Mouse (Mus musculus) limb, embryonic 10.5 days (tissue): ENCODE measurements at regions not wholly inside any gene's neighbourhood (a gene's known extent, or its start where the extent isn't known, plus 50 kb on each side); places are given as distances from the start of the nearest gene placed in this dataset.
A peak's percentile ranks its signal among the peaks of the same experiment; 100 is the strongest.

ENCODE experiments used
- DNase-seq: peaks from one replicate; pipeline ENCODE4 v3.0.0-alpha.2; 2017; ENCODE audit warnings: low spot score
- H3K27ac ChIP-seq: fragments of 300-500 bp; sonication (generic); 2 replicates; pipeline ENCODE4 v1.5.1; 2016; ENCODE audit warnings: mild to moderate bottlenecking
- H3K27me3 ChIP-seq: fragments of 300-500 bp; sonication (generic); 2 replicates; pipeline ENCODE4 v1.6.1; 2016; ENCODE audit warnings: low read depth, mild to moderate bottlenecking; ENCODE audit not compliant: poor library complexity, severe bottlenecking
- H3K36me3 ChIP-seq: fragments of 300-500 bp; sonication (generic); 2 replicates; pipeline ENCODE4 v1.6.1; 2016; ENCODE audit warnings: mild to moderate bottlenecking, moderate library complexity
- H3K4me1 ChIP-seq: fragments of 300-500 bp; sonication (generic); 2 replicates; pipeline ENCODE4 v1.6.1; 2016
- H3K4me3 ChIP-seq: fragments of 300-500 bp; sonication (generic); 2 replicates; pipeline ENCODE4 v1.5.1; 2016; ENCODE audit warnings: mild to moderate bottlenecking, moderate library complexity
- H3K9me3 ChIP-seq: fragments of 300-500 bp; sonication (generic); replicated peaks from 2 replicates; pipeline ENCODE4 v1.6.1; 2016; ENCODE audit warnings: mild to moderate bottlenecking
- WGBS: fragments of 180-500 bp; shearing (Covaris S2); methylation state at CpG from one replicate; pipeline ENCODE4 v1.1.7; 2016; 5-methylcytosine and 5-hydroxymethylcytosine counted together

DNA sequence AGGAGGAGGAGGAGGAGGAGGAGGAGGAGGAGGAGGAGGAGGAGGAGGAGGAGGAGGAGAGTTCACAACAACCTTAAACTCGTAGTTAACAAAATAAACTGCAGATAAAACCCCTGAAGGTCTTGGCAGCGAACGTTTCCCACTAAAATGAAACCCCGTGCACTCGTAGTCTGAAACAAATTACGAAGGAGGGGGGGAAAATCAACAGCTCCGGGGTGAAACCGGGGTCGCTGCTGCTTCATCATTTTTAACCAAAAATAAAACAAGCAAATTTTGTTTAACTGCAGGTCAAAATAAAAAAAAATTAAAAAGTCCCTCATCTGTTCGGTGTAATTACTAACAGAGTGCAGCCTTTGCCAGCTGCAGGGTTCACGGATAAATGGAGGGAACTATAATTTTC is 456.5 kb upstream of the Nr2f2 start:
- no peaks in the 10 kb centered on the region for H3K9me3 ChIP-seq
- peak overlapping the region; percentile 30 for H3K4me3 ChIP-seq
- H3K27ac ChIP-seq, result peak overlapping the region; percentile 61
- no peaks in the 10 kb centered on the region for H3K36me3 ChIP-seq
- 24% methylated on average over 11 of the region's 11 CpGs for WGBS
- peaks cover 14% of the 10 kb centered on the region for H3K27me3 ChIP-seq
- DNase-seq, result peak; percentile 34
- H3K4me1 ChIP-seq, result peaks cover 19% of the 10 kb centered on the region

GRCm38 (mm10) chr7:70822310-70822821 is 455.8 kb upstream of the Nr2f2 start:
- Histone ChIP-seq H3K36me3 (no peaks in the 10 kb centered on the region), H3K27me3 (peaks cover 20% of the 10 kb centered on the region), H3K4me3 (peak overlapping the region; percentile 30; the same call in 1 of the 2 replicates), H3K27ac (peak overlapping the region; percentile 61), H3K4me1 (peaks cover 25% of the 10 kb centered on the region), H3K9me3 (no peaks in the 10 kb centered on the region)
- peak; percentile 36 for DNase-seq
- WGBS, result 82% methylated on average over 9 of the region's 9 CpGs

GRCm38 (mm10) chr7:70821861-70822260 is 455.3 kb upstream of the Nr2f2 start:
- Histone ChIP-seq H3K27ac (no peak overlapping the region), H3K9me3 (no peaks in the 10 kb centered on the region), H3K36me3 (no peaks in the 10 kb centered on the region), H3K27me3 (peaks cover 26% of the 10 kb centered on the region), H3K4me1 (peaks cover 26% of the 10 kb centered on the region), H3K4me3 (no peak overlapping the region)
- WGBS, result 93% methylated on average over 4 of the region's 4 CpGs
- no peak for DNase-seq

- no peaks in the 10 kb centered on the region for H3K36me3 ChIP-seq
- H3K27ac ChIP-seq, result no peak overlapping the region
- H3K9me3 ChIP-seq, result no peaks in the 10 kb centered on the region
- no peak for DNase-seq
- H3K27me3 ChIP-seq, result peaks cover 36% of the 10 kb centered on the region
- WGBS, result 84% methylated on average over 6 of the region's 6 CpGs
- no peak overlapping the region for H3K4me3 ChIP-seq
- H3K4me1 ChIP-seq, result peaks cover 40% of the 10 kb centered on the region
Measured at GRCm38 (mm10) chr7:70817347-70817913, 450.9 kb upstream of the Nr2f2 start.

DNA sequence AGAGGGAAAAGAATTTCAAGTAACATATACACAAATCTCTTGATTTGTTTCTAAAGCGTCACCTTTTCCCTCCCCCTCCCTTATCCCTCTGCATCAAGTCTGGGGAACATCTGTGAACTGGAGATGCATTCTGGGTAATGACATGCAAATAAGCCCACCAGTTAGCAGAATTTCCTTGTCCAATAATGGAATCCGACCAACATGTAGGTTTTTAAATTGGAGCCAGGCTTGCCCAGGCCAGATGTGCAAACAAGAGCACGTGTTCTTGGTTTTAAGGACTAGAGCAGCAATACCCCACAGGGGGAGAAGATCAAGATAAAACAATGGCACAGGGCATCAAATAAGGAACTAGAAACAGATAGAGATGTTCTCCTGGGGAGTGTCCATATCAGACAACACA is 447.9 kb upstream of the Nr2f2 start:
- H3K9me3 ChIP-seq, result no peaks in the 10 kb centered on the region
- peak overlapping the region; percentile 34; the same call in 1 of the 2 replicates for H3K27ac ChIP-seq
- WGBS, result 23% methylated on average over 3 of the region's 3 CpGs
- H3K4me1 ChIP-seq, result peaks cover 53% of the 10 kb centered on the region
- DNase-seq, result peak; percentile 73
- H3K27me3 ChIP-seq, result peaks cover 38% of the 10 kb centered on the region
- H3K4me3 ChIP-seq, result no peak overlapping the region
- H3K36me3 ChIP-seq, result no peaks in the 10 kb centered on the region

DNA sequence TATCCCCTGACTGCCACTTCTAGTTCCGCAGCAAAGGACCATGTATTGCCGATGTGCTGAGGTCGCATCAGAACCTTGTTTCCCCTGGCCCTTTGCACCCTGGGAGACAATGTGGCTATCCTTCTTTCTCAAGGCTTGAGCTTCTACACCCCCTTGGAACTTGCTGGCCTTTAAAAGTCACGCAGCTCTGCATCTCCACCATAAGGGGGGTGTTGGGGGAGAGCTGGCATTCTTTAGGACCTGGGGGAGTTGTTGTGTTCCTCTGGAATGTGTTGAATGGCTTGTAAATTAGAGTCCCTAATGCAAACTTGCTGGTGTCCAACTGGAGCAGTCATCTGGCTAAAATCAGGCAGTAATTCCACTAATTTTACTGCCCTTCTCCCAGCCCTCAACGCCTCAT is 446.6 kb upstream of the Nr2f2 start:
- Histone ChIP-seq H3K36me3 (no peaks in the 10 kb centered on the region), H3K9me3 (no peaks in the 10 kb centered on the region), H3K27ac (peak overlapping the region; percentile 14; the same call in 1 of the 2 replicates), H3K4me1 (peaks cover 53% of the 10 kb centered on the region), H3K27me3 (peaks cover 39% of the 10 kb centered on the region), H3K4me3 (no peak overlapping the region)
- DNase-seq, result peak; percentile 53
- 19% methylated on average over 5 of the region's 5 CpGs for WGBS

DNA sequence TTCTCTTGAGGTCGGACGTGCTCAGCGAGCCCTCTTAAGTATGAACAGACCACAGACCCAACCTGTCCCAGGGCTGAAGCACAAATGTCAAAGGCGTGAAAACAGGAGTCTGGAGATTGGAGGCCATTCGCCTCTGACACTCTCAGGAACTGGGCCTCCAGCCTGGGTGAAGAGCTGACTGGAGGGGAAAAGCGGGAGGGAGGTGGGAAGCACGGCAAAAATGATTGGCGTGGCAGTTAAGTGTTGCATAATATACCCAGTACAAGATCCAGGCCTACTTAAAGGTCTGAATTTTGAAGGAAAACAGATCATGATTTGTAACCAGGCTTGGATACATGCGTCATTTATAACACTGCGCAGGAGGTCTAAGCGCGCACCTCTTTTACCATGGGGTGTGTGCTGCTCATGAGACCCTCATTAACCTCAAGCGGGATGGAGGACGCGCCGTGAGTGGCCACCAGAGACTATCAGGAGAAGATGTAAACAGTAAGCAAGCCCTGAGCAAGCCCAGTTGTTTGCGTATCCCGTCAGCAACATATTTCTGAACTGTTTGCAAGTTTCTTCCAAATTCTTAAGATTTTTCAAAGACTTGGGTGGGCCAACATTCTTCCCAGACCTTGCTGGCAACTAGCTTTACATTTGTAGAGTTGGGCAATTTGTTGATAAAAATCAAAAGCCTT is 444.0 kb upstream of the Nr2f2 start:
- WGBS, result 70% methylated on average over 18 of the region's 18 CpGs
- Histone ChIP-seq H3K4me3 (no peak overlapping the region), H3K9me3 (no peaks in the 10 kb centered on the region), H3K4me1 (peaks cover 46% of the 10 kb centered on the region), H3K27me3 (peaks cover 25% of the 10 kb centered on the region; the same call in 1 of the 2 replicates), H3K27ac (peak overlapping the region; percentile 14; the same call in 1 of the 2 replicates), H3K36me3 (no peaks in the 10 kb centered on the region)
- no peak for DNase-seq

DNA sequence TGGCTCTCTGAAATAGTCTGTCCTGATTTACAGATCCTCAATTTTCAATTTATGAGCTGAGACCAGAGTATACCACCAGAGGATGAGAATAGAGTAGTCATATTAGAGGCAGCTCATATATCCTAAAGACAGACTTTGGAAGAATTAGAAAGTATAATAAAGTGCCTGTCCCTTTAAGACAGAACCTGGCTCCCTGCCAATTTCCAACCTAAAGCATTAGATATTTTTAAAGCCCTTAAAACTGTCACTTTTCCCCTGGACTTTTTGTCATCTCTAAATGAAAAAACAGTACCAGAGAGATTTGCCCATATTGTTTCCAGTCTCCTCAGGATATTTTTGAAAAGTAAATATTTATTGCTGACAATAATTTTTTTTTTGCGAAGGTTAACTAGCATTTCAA is 437.7 kb upstream of the Nr2f2 start:
- Histone ChIP-seq H3K4me3 (no peak overlapping the region), H3K27ac (no peak overlapping the region), H3K27me3 (0 out of 2 replicates have a peak, but pooled peaks cover 15% of the 10 kb centered on the region), H3K4me1 (peaks cover 27% of the 10 kb centered on the region), H3K9me3 (no peaks in the 10 kb centered on the region), H3K36me3 (no peaks in the 10 kb centered on the region)
- DNase-seq, result no peak
- 67% methylated on average over 1 of the region's 1 CpGs for WGBS

GRCm38 (mm10) chr7:70799976-70800375 is 433.4 kb upstream of the Nr2f2 start:
- no peak overlapping the region for H3K27ac ChIP-seq
- no peak for DNase-seq
- WGBS, result 33% methylated on average over 1 of the region's 1 CpGs
- peaks cover 7% of the 10 kb centered on the region; the same call in 1 of the 2 replicates for H3K27me3 ChIP-seq
- peaks cover 51% of the 10 kb centered on the region for H3K4me1 ChIP-seq
- H3K36me3 ChIP-seq, result no peaks in the 10 kb centered on the region
- no peaks in the 10 kb centered on the region for H3K9me3 ChIP-seq
- no peak overlapping the region for H3K4me3 ChIP-seq

GRCm38 (mm10) chr7:70799031-70799766 is 432.7 kb upstream of the Nr2f2 start:
- DNase-seq, result no peak
- Histone ChIP-seq H3K27ac (no peak overlapping the region), H3K27me3 (peaks cover 7% of the 10 kb centered on the region; the same call in 1 of the 2 replicates), H3K4me1 (peaks cover 43% of the 10 kb centered on the region), H3K36me3 (no peaks in the 10 kb centered on the region), H3K4me3 (no peak overlapping the region), H3K9me3 (no peaks in the 10 kb centered on the region)
- 89% methylated on average over 6 of the region's 6 CpGs for WGBS

- 3% methylated on average over 12 of the region's 12 CpGs for WGBS
- Histone ChIP-seq H3K9me3 (no peaks in the 10 kb centered on the region), H3K36me3 (no peaks in the 10 kb centered on the region), H3K4me1 (peaks cover 38% of the 10 kb centered on the region), H3K27me3 (peaks cover 10% of the 10 kb centered on the region), H3K4me3 (no peak overlapping the region), H3K27ac (peak overlapping the region; percentile 43)
- DNase-seq, result peak; percentile 56
Measured at GRCm38 (mm10) chr7:70796038-70796760, 429.7 kb upstream of the Nr2f2 start.

DNA sequence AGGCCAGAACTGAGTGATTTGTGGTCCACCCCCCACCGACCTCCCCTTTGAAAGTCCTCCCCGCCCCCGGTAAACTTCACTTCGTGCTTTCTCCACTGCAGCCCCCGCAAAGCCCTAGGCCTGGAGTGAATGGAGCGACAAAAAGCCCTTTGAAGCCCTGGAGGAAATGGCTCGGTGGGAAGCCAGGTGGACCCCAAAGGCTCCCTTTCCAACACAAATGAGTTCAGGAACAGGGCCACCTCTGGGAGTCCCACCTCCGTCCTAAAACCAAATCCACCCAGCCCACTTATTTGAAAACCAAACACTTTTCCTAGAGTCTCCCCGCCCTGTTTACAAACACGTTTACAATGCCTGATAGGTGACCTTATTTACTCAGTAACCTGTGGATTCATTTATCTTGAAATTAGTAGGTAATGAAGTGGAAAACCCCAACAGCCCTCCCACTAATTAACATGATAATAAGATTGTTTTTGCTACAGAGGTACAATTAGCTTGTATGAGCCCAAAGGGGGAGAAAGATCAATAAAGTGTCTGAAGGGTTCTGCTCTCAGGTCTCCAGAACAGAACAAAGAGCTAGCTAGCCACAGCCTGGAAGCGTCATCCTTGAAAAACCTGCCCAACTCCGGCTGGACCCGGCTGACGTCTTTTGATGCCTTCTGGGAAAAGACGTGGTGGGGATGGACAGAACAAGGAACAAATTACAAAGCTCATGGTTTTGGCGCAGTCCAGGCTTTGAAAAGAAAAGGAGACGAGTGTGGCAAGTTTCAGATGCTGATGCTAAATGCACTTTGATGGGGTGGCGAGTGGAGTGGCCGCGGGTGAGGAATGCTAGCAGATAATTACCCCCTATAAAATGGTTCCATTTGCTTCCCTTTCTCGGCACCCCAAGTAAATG is 422.6 kb upstream of the Nr2f2 start:
- Histone ChIP-seq H3K36me3 (no peaks in the 10 kb centered on the region), H3K27ac (peak overlapping the region; percentile 85), H3K9me3 (no peaks in the 10 kb centered on the region), H3K4me1 (peaks cover 47% of the 10 kb centered on the region), H3K4me3 (peak overlapping the region; percentile 22), H3K27me3 (peaks cover 27% of the 10 kb centered on the region)
- peak; percentile 69 for DNase-seq
- 3% methylated on average over 21 of the region's 21 CpGs for WGBS
